Mouse (Mus musculus) myocyte (in vitro differentiated cells): ENCODE measurements around the gene Vinac1. TPM values are rescaled to one million over a fixed set of nuclear protein-coding genes. Genes with fewer than 3 reads are reported as not detected.

Experiments
- H3K27me3 ChIP-seq: one replicate; pipeline ENCODE4 v1.6.1; 2011; ENCODE audit not compliant: control insufficient read depth, insufficient read depth, insufficient read length
- H3K36me3 ChIP-seq: one replicate; pipeline ENCODE4 v1.6.1; 2011; ENCODE audit not compliant: control insufficient read depth, insufficient read depth
- H3K4me2 ChIP-seq: one replicate; pipeline ENCODE4 v1.6.1; 2011; ENCODE audit warnings: low read depth, control low read depth
- H3K4me3 ChIP-seq: one replicate; pipeline ENCODE4 v1.5.1; 2011; ENCODE audit warnings: mild to moderate bottlenecking, control low read depth, moderate library complexity
- H3K79me2 ChIP-seq: one replicate; pipeline ENCODE4 v1.6.1; 2011; ENCODE audit not compliant: control insufficient read depth, insufficient read depth
- H3ac ChIP-seq: one replicate; pipeline ENCODE4 v1.6.1; 2011; ENCODE audit not compliant: control insufficient read depth, insufficient read length
- CEBPB ChIP-seq: IDR thresholded peaks from 2 replicates; pipeline ENCODE4 v1.6.1; 2011; ENCODE audit warnings: mild to moderate bottlenecking, moderate library complexity; ENCODE audit not compliant: poor library complexity, insufficient read depth, severe bottlenecking
- E2F4 ChIP-seq: IDR thresholded peaks from one replicate; pipeline ENCODE4 v1.6.1; 2011; ENCODE audit warnings: mild to moderate bottlenecking, control low read depth, moderate library complexity; ENCODE audit not compliant: insufficient read depth
- MAX ChIP-seq: IDR thresholded peaks from one replicate; pipeline ENCODE4 v1.6.1; 2011; ENCODE audit warnings: low read depth, mild to moderate bottlenecking, control low read depth
- MYOD1 ChIP-seq, 3 experiments: IDR thresholded peaks; one replicate each; pipeline ENCODE4 v1.6.1; 2011; ENCODE audit warnings: control low read depth in 2 of 3, low read depth in 2 of 3, mild to moderate bottlenecking in 2 of 3, moderate library complexity in 1 of 3; ENCODE audit not compliant: insufficient read length in 2 of 3, control insufficient read depth in 1 of 3
- MYOG ChIP-seq, 3 experiments: IDR thresholded peaks; one replicate each; pipeline ENCODE4 v1.6.1; 2011; ENCODE audit warnings: control low read depth in 2 of 3, low read depth in 2 of 3, mild to moderate bottlenecking in 2 of 3; ENCODE audit not compliant: insufficient read length in 2 of 3, control insufficient read depth in 1 of 3, insufficient read depth in 1 of 3
- POLR2A ChIP-seq: IDR thresholded peaks from one replicate; pipeline ENCODE4 v1.6.1; 2011; ENCODE audit warnings: low read depth, mild to moderate bottlenecking, control low read depth, moderate library complexity; ENCODE audit not compliant: insufficient read length
- POLR2AphosphoS2 ChIP-seq: IDR thresholded peaks from one replicate; pipeline ENCODE4 v1.6.1; 2011; ENCODE audit warnings: low read depth, control low read depth; ENCODE audit not compliant: insufficient read length
- REST ChIP-seq: IDR thresholded peaks from one replicate; pipeline ENCODE4 v1.6.1; 2011; ENCODE audit warnings: mild to moderate bottlenecking, control low read depth, moderate library complexity; ENCODE audit not compliant: insufficient read depth, insufficient read length
- SRF ChIP-seq: IDR thresholded peaks from one replicate; pipeline ENCODE4 v1.6.1; 2011; ENCODE audit warnings: low read depth; ENCODE audit not compliant: control insufficient read depth, insufficient read length
- TCF12 ChIP-seq: IDR thresholded peaks from one replicate; pipeline ENCODE4 v1.6.1; 2011; ENCODE audit warnings: mild to moderate bottlenecking, control low read depth; ENCODE audit not compliant: poor library complexity, insufficient read depth, severe bottlenecking
- TCF3 ChIP-seq: IDR thresholded peaks from one replicate; pipeline ENCODE4 v1.6.1; 2011; ENCODE audit warnings: low read depth, control low read depth; ENCODE audit not compliant: insufficient read length
- USF1 ChIP-seq: IDR thresholded peaks from one replicate; pipeline ENCODE4 v1.6.1; 2011; ENCODE audit warnings: low read depth, mild to moderate bottlenecking, control low read depth, moderate library complexity
- polyA plus RNA-seq: library from polyadenylated mRNA; unstranded; fragments of >200 nt; fragmentation: generic; extraction: Trizol; gene quantifications from one replicate; pipeline ENCODE4 v1.2.1, GENCODE M21; 2012; ENCODE audit warnings: missing spikeins

Vinac1 gene
- 0.06 TPM for polyA plus RNA-seq

DNA sequence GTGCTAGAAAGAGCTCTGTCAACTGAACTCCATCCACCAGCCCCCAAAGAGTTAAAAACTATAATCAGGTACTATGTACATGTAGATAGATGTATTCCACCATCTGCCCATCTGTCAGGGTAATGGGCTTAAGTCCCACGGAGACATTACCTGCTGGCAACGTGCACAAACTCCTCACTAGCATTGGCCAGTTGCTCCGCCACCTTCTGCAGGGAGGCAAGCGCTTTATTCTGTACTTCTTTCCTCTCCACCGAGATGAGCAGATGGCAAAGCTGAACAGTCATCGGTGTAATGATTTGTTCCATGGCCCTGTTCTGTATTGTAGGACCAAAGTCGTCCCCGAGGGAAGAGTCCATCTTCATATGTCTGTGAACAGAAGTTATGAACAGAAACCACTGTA lies at the start of gene Vinac1:
Vinac1 (minus strand) TSS at position 362 of the 400 bp plus-strand sequence.
- no peaks in the 10 kb centered on the region for H3K27me3 ChIP-seq
- no peak within 1 kb of the TSS for H3K4me3 ChIP-seq
- H3K79me2 ChIP-seq: no peaks in the 10 kb centered on the region
- no peaks in the 10 kb centered on the region for H3K36me3 ChIP-seq
- H3K4me2 ChIP-seq: no peak within 1 kb of the TSS
- TF ChIP-seq MYOD1 (IDR thresholded peaks at IDR 0.05; ENCODE audit: control insufficient read depth in 1 of 3, insufficient read length in 2 of 3, low read depth in 2 of 3) (no peak), POLR2AphosphoS2 (no peak), TCF12 (no peak), USF1 (no peak), SRF (no peak)
- no peak within 1 kb of the TSS for H3ac ChIP-seq

DNA sequence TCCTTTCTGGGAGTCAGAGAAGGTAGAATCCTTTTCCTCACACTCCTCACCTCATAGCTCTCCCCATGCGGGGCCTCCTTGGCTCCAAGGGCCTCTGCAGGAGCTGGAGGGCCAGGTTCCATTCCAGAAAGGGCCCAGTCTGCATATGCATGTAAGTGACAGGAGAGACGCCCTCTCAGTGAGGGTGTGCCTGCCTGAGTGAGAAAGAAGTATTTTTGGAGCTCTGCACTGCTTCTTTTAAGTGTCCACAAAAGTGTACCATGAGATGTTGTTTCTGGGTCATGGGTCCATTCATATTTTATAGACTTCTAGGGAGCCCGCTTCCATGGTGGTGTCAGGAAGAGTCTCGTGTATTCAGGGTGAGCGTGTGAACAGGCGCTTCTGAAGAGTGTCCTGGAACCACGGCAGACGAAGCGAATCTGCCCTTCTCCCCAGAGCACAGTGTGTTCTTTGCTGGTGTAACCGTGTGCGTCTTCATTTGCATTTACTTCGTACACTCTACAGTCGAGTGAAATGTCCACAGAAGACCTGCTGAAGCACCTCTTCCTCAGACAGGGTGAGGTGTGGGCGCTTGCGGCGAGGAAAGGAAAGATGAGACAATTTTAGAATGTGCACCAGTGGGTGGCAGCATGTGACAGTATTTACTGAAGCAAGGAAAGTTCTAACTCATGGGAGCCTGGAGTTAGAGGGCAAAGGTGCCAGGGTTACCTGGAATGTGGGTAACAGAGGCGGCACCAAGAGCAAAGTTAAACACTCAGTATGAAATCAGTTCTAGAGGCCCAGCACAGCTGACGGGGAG lies 46.2 kb upstream of the Vinac1 start:
- H3K4me2 ChIP-seq: no peak overlapping the region
- H3K27me3 ChIP-seq: no peaks in the 10 kb centered on the region
- peaks cover 8% of the 10 kb centered on the region for H3K36me3 ChIP-seq
- no peak overlapping the region for H3ac ChIP-seq
- no peaks in the 10 kb centered on the region for H3K79me2 ChIP-seq
- H3K4me3 ChIP-seq: no peak overlapping the region
- no peak for TF ChIP-seq USF1
- no peak for TF ChIP-seq TCF3
- no peak for TF ChIP-seq TCF12
- TF ChIP-seq SRF: no peak
- no peak for TF ChIP-seq POLR2AphosphoS2
- no peak for TF ChIP-seq POLR2A
- TF ChIP-seq MYOG (IDR thresholded peaks at IDR 0.05; ENCODE audit: control insufficient read depth in 1 of 3, insufficient read depth in 1 of 3, insufficient read length in 2 of 3, low read depth in 2 of 3): no peak
- no peak for TF ChIP-seq MAX
- no peak for TF ChIP-seq CEBPB
- no peak for TF ChIP-seq MYOD1 (IDR thresholded peaks at IDR 0.05; ENCODE audit: control insufficient read depth in 1 of 3, insufficient read length in 2 of 3, low read depth in 2 of 3)
- no peak for TF ChIP-seq REST
- no peak for TF ChIP-seq E2F4

DNA sequence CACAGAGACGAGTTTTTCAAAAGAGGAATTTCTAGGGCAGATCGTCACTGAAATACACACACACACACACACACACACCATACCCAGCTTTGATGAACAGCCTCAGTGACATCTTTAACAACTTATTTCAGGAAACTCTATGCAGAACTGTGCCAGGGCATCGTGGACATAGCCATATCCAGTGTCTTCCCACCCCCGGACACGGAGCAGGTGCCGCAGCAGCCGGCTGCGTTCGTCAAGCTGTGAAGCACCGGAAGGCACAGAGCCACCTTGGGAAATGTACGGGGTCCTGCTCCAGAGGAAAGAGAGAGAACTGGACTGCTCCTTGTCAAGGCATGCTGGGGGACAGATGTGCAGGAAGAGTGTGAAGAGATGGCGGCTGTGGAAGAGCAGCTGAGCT lies 44.8 kb upstream of the Vinac1 start:
- no peak overlapping the region for H3K4me3 ChIP-seq
- TF ChIP-seq TCF12: no peak
- TF ChIP-seq MYOG (IDR thresholded peaks at IDR 0.05; ENCODE audit: control insufficient read depth in 1 of 3, insufficient read depth in 1 of 3, insufficient read length in 2 of 3, low read depth in 2 of 3): peak in 1 of 3 experiments; percentile 20
- TF ChIP-seq MYOD1 (IDR thresholded peaks at IDR 0.05; ENCODE audit: control insufficient read depth in 1 of 3, insufficient read length in 2 of 3, low read depth in 2 of 3): peak in 2 of 3 experiments; percentile 56 to 85
- no peak for TF ChIP-seq REST
- TF ChIP-seq TCF3: no peak
- no peak for TF ChIP-seq SRF
- no peaks in the 10 kb centered on the region for H3K27me3 ChIP-seq
- peaks cover 8% of the 10 kb centered on the region for H3K36me3 ChIP-seq
- no peaks in the 10 kb centered on the region for H3K79me2 ChIP-seq
- H3ac ChIP-seq: no peak overlapping the region
- no peak overlapping the region for H3K4me2 ChIP-seq

DNA sequence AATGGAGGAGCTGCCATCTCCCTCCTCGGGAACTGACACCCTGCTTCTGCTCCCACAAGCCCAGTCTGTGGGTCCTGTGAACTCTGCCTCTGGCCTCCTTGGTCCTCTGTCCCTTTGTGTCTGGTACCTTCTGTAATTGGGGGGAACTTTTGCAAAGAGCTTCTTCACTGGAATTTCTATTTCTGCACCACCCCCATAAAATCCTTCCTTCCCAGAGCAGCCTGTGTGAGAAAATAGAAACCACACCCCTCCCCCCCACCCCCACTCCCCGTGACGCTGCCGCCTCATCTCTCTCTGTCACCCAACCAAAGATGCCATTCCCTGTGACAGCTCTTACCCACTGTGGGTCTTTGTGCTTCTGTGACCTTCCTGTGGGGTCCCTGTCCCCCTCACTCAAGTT lies 42.4 kb upstream of the Vinac1 start:
- H3K79me2 ChIP-seq: no peaks in the 10 kb centered on the region
- TF ChIP-seq MYOG (IDR thresholded peaks at IDR 0.05; ENCODE audit: control insufficient read depth in 1 of 3, insufficient read depth in 1 of 3, insufficient read length in 2 of 3, low read depth in 2 of 3): no peak
- no peak for TF ChIP-seq POLR2AphosphoS2
- TF ChIP-seq USF1: no peak
- no peak for TF ChIP-seq SRF
- no peak for TF ChIP-seq REST
- no peak for TF ChIP-seq POLR2A
- TF ChIP-seq MAX: no peak
- TF ChIP-seq TCF12: no peak
- TF ChIP-seq MYOD1 (IDR thresholded peaks at IDR 0.05; ENCODE audit: control insufficient read depth in 1 of 3, insufficient read length in 2 of 3, low read depth in 2 of 3): no peak
- no peak for TF ChIP-seq TCF3
- TF ChIP-seq CEBPB: no peak
- no peaks in the 10 kb centered on the region for H3K27me3 ChIP-seq
- H3K4me3 ChIP-seq: no peak overlapping the region
- peaks cover 12% of the 10 kb centered on the region for H3K36me3 ChIP-seq
- no peak overlapping the region for H3ac ChIP-seq
- no peak overlapping the region for H3K4me2 ChIP-seq

DNA sequence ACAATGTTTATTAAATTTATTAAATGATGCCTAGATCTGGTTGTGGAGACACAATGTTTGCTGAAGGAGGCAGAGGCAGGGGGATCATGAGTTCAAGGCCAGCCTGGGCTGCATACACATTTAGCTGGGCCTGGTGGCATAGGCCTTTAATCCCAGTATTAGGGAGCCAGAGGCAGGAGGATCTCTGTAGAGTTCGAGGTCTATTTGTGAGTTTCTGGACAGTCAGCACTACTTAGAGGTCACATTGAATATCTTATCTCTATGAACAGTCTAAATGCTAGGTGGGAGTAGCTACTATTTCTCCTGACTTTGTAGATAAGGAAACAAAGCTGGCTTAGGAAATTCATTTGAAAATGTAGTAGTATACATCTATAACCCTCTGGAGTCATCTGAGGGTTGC lies 39.5 kb upstream of the Vinac1 start:
- no peak overlapping the region for H3K4me2 ChIP-seq
- H3K36me3 ChIP-seq: peaks cover 11% of the 10 kb centered on the region
- TF ChIP-seq CEBPB (no peak), MYOD1 (IDR thresholded peaks at IDR 0.05; ENCODE audit: control insufficient read depth in 1 of 3, insufficient read length in 2 of 3, low read depth in 2 of 3) (no peak), USF1 (no peak), POLR2AphosphoS2 (no peak), TCF12 (no peak), TCF3 (no peak), REST (no peak)

More for the DNA sequence above, 39.5 kb upstream of the Vinac1 start:
- H3ac ChIP-seq: no peak overlapping the region
- H3K4me3 ChIP-seq: no peak overlapping the region
- no peaks in the 10 kb centered on the region for H3K79me2 ChIP-seq
- H3K27me3 ChIP-seq: no peaks in the 10 kb centered on the region
